Mouse (Mus musculus) embryonic fibroblast, embryonic 13.5 days (primary cell): ENCODE results near the gene Fam124a. TPM values are rescaled to one million over a fixed set of nuclear protein-coding genes. Genes with fewer than 3 reads are reported as not detected.

Source experiments
- H3K27ac ChIP-seq: 2 replicates; pipeline ENCODE4 v1.5.1; 2012; ENCODE audit warnings: low read length, control low read depth, inconsistent platforms; ENCODE audit not compliant: insufficient read depth
- H3K4me1 ChIP-seq: 2 replicates; pipeline ENCODE4 v1.6.1; 2011; ENCODE audit warnings: low read length; ENCODE audit not compliant: control insufficient read depth, insufficient read depth
- H3K4me3 ChIP-seq: 2 replicates; pipeline ENCODE4 v1.5.1; 2011; ENCODE audit warnings: mild to moderate bottlenecking, control low read depth, low read length; ENCODE audit not compliant: insufficient read depth
- CTCF ChIP-seq: IDR thresholded peaks from 2 replicates; pipeline ENCODE4 v1.5.1; 2011; ENCODE audit warnings: mild to moderate bottlenecking, control low read depth, low read length, moderate library complexity, borderline replicate concordance; ENCODE audit not compliant: insufficient read depth
- POLR2A ChIP-seq: IDR thresholded peaks from 2 replicates; pipeline ENCODE4 v1.6.1; 2011; ENCODE audit warnings: low read depth, mild to moderate bottlenecking, control low read depth, low read length, moderate library complexity
- polyA plus RNA-seq: library from polyadenylated mRNA; stranded (reverse); fragments of >200 nt; gene quantifications from 2 replicates; pipeline ENCODE4 v1.2.4, GENCODE M21; 2011; ENCODE audit warnings: low read depth; ENCODE audit not compliant: missing spikeins, insufficient read length

Gene Fam124a
- polyA plus RNA-seq, 1 experiment: 1.9 TPM

DNA sequence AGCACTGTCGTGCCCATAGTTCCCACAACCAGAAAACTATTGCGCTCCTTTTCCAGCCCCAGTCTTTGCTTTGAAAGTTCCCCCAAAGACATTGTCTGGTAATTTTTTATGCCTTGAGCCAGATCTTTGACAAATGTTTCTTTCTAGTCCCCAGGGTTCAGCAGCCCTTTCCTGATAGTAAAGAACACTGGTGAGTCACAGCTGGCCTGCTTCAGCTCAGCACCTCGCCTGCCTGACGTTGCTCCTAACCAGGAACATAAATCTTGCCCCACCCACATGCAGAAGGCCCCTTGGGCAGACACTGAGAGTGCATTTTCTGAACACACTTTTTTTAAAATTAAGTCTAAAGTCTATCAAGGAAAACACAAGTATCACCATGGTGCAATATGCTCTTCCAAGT is 14.8 kb downstream of the Fam124a start:
- no peak overlapping the region for H3K27ac ChIP-seq
- H3K4me1 ChIP-seq: peaks cover 10% of the 10 kb centered on the region; the same call in 1 of the 2 replicates
- H3K4me3 ChIP-seq: no peak overlapping the region
- TF ChIP-seq POLR2A (no peak), CTCF (no peak)

DNA sequence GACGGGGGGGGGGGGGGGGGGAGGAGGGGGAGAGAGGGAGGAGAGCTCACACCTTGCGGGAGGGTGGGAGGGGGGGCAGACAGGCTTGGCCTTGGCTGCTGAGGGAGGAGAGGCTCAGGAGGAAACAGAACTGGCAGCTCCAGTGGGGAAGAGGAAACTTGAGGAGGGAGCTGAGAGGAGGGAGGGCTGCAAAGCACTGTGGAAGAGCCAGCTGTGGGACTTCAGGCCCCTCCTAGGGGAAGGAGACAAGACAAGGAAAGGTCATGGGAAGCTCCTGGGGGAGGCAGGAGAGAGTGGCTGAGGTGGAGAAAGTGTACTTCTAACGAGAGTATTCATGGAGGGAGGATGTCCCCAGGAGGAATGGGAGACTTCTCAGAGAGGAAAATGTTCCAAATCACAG is 17.9 kb downstream of the Fam124a start:
- TF ChIP-seq POLR2A: no peak
- TF ChIP-seq CTCF: no peak
- Histone ChIP-seq H3K4me1 (peaks cover 10% of the 10 kb centered on the region; the same call in 1 of the 2 replicates), H3K4me3 (no peak overlapping the region), H3K27ac (no peak overlapping the region)

DNA sequence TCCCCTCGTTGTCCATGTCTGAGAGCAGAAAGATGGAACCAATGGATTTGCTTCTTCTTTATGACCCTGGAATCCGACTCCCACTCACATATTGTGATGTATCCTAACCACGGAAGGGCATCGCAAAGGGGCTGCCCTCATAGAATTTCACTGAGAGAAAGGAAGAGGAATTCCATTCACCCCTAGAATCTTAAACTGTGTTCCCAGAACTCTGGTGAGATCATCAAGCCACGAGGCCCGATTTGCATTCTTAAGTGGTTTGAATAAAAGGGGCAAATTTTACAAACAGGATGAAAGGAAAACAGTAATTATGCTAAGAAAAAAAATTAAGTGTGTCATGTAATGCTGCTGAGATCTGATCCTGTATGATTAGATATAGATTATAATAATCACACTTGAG is 19.4 kb downstream of the Fam124a start:
- peaks cover 3% of the 10 kb centered on the region; the same call in 1 of the 2 replicates for H3K4me1 ChIP-seq
- TF ChIP-seq CTCF (no peak), POLR2A (no peak)
- H3K4me3 ChIP-seq: no peak overlapping the region
- H3K27ac ChIP-seq: no peak overlapping the region

DNA sequence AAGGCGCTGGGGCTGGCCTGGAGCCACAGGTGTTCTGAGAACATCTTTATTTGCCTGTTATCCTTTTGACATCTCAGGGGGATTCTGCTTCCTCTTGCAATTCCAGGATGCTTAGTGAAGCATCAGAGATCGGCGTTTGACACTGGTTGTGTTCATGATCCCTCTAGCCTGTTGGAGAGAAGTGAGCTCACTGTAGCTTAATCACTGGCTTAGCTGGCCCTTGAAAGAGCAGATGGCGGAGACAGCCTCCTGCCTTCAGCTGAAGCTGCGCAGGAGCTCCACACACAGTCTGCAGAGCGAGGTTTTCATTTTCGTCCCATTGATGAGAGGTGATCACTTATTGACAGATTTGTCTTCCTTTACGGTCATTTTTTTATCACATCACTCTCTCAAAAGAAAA is 20.3 kb downstream of the Fam124a start:
- Histone ChIP-seq H3K4me1 (no peaks in the 10 kb centered on the region), H3K27ac (no peak overlapping the region), H3K4me3 (no peak overlapping the region)
- no peak for TF ChIP-seq POLR2A
- TF ChIP-seq CTCF: no peak

DNA sequence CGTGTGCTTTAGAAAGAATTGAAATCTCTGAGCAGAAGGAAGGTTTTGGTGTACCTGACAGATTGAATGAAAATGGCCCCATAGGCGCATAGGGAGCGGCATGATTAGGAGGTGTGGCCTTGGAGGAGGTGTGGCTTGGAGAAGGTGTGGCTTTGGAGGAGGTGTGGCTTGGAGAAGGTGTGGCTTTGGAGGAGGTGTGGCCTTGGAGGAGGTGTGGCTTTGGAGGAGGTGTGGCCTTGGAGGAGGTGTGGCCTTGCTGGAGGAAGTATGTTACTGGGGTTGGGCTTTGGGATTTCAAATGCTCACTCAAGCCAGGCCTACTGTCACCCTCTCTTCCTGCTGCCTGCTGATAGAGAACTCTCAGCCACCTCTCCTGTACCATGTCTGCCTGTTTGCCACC is 25.4 kb downstream of the Fam124a start:
- H3K27ac ChIP-seq: no peak overlapping the region
- H3K4me3 ChIP-seq: no peak overlapping the region

DNA sequence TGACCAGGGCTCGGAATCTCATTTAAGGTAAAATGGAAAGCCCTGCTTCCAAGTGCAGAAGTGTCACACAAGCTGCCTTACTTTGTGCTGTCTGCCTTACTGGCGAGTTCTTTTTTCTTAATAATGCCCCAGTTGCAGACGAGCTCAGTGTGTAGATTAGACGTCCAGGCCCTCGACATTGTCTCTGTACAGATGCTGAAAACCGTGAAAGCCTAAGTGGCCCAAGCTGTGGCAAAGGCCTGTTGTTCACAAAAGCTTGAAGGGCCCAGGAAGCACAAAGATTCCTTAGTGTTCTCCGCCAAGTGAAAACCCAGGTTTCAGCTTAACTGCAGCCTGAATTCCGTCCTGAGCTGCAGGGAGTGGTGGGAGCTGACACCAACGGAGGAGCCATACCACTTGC is 26.2 kb downstream of the Fam124a start:
- no peaks in the 10 kb centered on the region for H3K4me1 ChIP-seq
- H3K4me3 ChIP-seq: no peak overlapping the region
- H3K27ac ChIP-seq: no peak overlapping the region
- TF ChIP-seq CTCF (no peak), POLR2A (no peak)

More for the DNA sequence above, 25.4 kb downstream of the Fam124a start:
- TF ChIP-seq POLR2A: no peak
- TF ChIP-seq CTCF: no peak
- no peaks in the 10 kb centered on the region for H3K4me1 ChIP-seq

DNA sequence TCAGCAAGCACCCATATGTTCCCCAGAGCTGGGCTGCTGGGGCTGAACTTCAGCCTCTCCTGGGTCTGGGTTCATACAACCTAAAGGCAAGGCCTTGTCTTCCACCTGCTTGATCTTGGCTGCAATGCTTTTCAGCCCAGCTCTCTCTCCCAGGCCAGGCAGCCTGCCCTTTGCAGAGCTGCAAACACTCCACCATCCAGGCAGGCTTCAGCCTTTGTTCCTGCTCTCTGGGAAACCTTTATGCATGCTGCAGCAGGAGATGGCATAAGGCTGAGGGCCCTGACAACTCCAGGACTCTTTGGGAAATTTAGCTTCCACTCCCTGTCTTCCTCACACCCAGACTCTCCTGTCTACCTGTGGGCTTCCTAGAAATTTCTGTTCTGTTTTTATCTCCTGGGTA is 29.1 kb downstream of the Fam124a start:
- Histone ChIP-seq H3K4me3 (no peak overlapping the region), H3K27ac (no peak overlapping the region), H3K4me1 (no peaks in the 10 kb centered on the region)
- TF ChIP-seq CTCF (no peak), POLR2A (no peak)

DNA sequence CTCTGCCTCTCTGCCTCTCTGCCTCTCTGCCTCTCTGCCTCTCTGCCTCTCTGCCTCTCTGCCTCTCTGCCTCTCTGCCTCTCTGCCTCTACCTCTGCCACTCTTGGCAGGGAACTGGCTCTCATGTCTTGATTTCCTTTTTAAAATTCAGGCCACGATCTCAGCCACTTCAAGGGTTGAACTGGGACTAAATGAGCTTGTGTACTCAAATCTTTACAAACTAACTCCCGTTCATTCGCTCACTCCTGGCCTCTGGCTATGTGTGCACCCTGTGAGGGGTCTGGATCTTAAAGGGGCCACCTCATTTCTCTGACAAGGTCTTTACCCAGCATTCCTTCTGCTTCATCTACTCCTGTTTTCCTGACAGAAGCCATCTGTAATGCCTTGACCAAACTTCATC is 29.8 kb downstream of the Fam124a start:
- Histone ChIP-seq H3K27ac (no peak overlapping the region), H3K4me3 (no peak overlapping the region), H3K4me1 (no peaks in the 10 kb centered on the region)
- TF ChIP-seq CTCF (no peak), POLR2A (no peak)

DNA sequence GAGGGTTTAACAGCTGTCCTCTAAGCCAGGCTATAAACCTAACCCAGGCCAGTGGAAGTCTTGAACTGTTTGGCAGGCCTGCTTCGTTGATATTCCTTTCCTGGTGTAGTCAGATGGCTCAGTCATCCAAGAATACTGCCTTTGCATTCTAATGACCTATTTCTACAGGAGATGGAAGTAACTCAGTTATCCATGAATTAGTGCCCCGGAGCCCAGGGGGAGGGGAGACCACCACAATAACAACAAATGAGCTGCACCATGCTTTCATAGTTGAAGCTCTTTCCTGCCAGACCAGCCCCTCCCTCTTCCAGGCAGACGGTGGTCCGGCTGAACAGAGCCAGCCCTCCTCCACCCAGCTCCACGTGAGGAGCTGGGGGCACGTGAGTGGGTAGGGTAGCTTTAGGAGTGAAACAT is 44.6 kb downstream of the Fam124a start:
- no peaks in the 10 kb centered on the region for H3K4me1 ChIP-seq
- no peak overlapping the region for H3K27ac ChIP-seq
- TF ChIP-seq CTCF: no peak
- H3K4me3 ChIP-seq: no peak overlapping the region

DNA sequence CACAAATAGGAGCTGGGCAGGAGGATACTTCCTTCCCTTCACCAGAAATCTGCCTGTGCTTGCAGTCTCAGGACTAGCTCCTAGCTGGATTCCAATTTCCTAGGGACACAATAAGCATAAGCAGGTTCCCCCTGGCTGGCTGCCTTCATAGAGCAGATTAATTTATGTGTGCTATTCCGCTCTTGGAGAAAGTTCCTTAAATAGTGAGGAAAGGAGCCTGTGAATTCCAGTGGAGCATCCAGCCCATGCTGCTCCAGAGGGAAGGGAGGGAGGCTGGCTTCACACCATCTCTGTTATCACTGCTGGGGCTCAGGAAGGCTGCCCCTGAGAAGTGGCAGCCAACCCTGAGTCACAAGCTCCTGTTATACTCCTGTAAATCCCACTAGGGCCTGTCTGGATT is 46.7 kb downstream of the Fam124a start:
- TF ChIP-seq POLR2A: no peak
- no peak for TF ChIP-seq CTCF
- H3K4me3 ChIP-seq: no peak overlapping the region
- H3K4me1 ChIP-seq: no peaks in the 10 kb centered on the region
- H3K27ac ChIP-seq: no peak overlapping the region

DNA sequence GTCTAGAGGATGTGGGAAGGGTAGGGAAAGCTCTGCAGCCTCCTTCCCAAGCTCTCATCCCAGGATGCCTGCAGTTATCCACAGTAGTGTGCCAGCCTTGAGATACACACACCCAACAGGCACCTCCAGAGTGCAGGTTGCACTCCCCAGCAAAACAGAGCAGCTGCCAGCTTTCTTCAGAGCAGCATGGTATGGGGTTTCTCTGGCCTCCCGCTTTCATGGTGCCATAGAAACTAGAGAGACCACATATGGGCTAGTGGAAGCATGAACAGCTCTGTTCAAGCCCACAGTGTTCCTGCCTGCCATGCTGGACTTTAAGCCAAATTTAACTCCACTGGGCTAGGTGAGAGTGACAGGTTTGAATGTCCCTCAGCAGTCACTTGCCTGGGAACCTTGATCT is 47.3 kb downstream of the Fam124a start:
- Histone ChIP-seq H3K27ac (no peak overlapping the region), H3K4me1 (no peaks in the 10 kb centered on the region), H3K4me3 (no peak overlapping the region)
- TF ChIP-seq POLR2A (no peak), CTCF (no peak)
